Mouse (Mus musculus): ENCODE data around the gene Adra2b.

DNA sequence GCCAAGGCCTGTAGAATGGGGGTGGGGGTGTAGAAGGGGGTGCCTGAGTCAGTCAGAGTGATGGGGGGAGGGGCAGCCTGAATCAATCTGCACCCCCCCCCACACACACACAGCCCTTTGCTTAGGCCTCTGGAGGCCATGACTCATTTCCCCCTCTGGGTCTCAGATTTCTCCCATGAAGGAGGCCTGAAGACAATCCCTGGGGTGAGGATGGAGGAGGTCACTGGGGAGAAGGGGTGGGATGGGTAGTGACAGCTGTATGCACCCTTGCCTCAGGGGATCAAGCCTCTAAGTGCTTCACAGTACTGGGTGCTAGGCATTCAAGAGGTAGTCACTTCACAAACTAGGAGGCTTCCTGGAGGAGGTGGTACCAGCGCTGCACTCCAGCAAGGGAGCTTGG lies 39.3 kb upstream of the Adra2b start:
- TF ChIP-seq CTCF (IDR thresholded peaks at IDR 0.05) = no peak
- no peak for TF ChIP-seq POLR2A (IDR thresholded peaks at IDR 0.05; ENCODE audit: insufficient read depth, low read depth, low read length)
- TF ChIP-seq EP300 (IDR thresholded peaks at IDR 0.05; ENCODE audit: insufficient read depth, low read depth, low read length) = no peak

Data from heart, adult 2 months (tissue).